Mouse (Mus musculus) myocyte (in vitro differentiated cells): ENCODE data around the gene Slc4a10. TPM values are rescaled to one million over a fixed set of nuclear protein-coding genes. Genes with fewer than 3 reads are reported as not detected.

Source experiments
- H3K27me3 ChIP-seq: one replicate; pipeline ENCODE4 v1.6.1; 2011; ENCODE audit not compliant: control insufficient read depth, insufficient read depth, insufficient read length
- H3K36me3 ChIP-seq: one replicate; pipeline ENCODE4 v1.6.1; 2011; ENCODE audit not compliant: control insufficient read depth, insufficient read depth
- H3K4me2 ChIP-seq: one replicate; pipeline ENCODE4 v1.6.1; 2011; ENCODE audit warnings: low read depth, control low read depth
- H3K4me3 ChIP-seq: one replicate; pipeline ENCODE4 v1.5.1; 2011; ENCODE audit warnings: mild to moderate bottlenecking, control low read depth, moderate library complexity
- H3K79me2 ChIP-seq: one replicate; pipeline ENCODE4 v1.6.1; 2011; ENCODE audit not compliant: control insufficient read depth, insufficient read depth
- H3ac ChIP-seq: one replicate; pipeline ENCODE4 v1.6.1; 2011; ENCODE audit not compliant: control insufficient read depth, insufficient read length
- CEBPB ChIP-seq: IDR thresholded peaks from 2 replicates; pipeline ENCODE4 v1.6.1; 2011; ENCODE audit warnings: mild to moderate bottlenecking, moderate library complexity; ENCODE audit not compliant: poor library complexity, insufficient read depth, severe bottlenecking
- E2F4 ChIP-seq: IDR thresholded peaks from one replicate; pipeline ENCODE4 v1.6.1; 2011; ENCODE audit warnings: mild to moderate bottlenecking, control low read depth, moderate library complexity; ENCODE audit not compliant: insufficient read depth
- MAX ChIP-seq: IDR thresholded peaks from one replicate; pipeline ENCODE4 v1.6.1; 2011; ENCODE audit warnings: low read depth, mild to moderate bottlenecking, control low read depth
- MYOD1 ChIP-seq, 3 experiments: IDR thresholded peaks; one replicate each; pipeline ENCODE4 v1.6.1; 2011; ENCODE audit warnings: control low read depth in 2 of 3, low read depth in 2 of 3, mild to moderate bottlenecking in 2 of 3, moderate library complexity in 1 of 3; ENCODE audit not compliant: insufficient read length in 2 of 3, control insufficient read depth in 1 of 3
- MYOG ChIP-seq, 3 experiments: IDR thresholded peaks; one replicate each; pipeline ENCODE4 v1.6.1; 2011; ENCODE audit warnings: control low read depth in 2 of 3, low read depth in 2 of 3, mild to moderate bottlenecking in 2 of 3; ENCODE audit not compliant: insufficient read length in 2 of 3, control insufficient read depth in 1 of 3, insufficient read depth in 1 of 3
- POLR2A ChIP-seq: IDR thresholded peaks from one replicate; pipeline ENCODE4 v1.6.1; 2011; ENCODE audit warnings: low read depth, mild to moderate bottlenecking, control low read depth, moderate library complexity; ENCODE audit not compliant: insufficient read length
- POLR2AphosphoS2 ChIP-seq: IDR thresholded peaks from one replicate; pipeline ENCODE4 v1.6.1; 2011; ENCODE audit warnings: low read depth, control low read depth; ENCODE audit not compliant: insufficient read length
- REST ChIP-seq: IDR thresholded peaks from one replicate; pipeline ENCODE4 v1.6.1; 2011; ENCODE audit warnings: mild to moderate bottlenecking, control low read depth, moderate library complexity; ENCODE audit not compliant: insufficient read depth, insufficient read length
- SRF ChIP-seq: IDR thresholded peaks from one replicate; pipeline ENCODE4 v1.6.1; 2011; ENCODE audit warnings: low read depth; ENCODE audit not compliant: control insufficient read depth, insufficient read length
- TCF12 ChIP-seq: IDR thresholded peaks from one replicate; pipeline ENCODE4 v1.6.1; 2011; ENCODE audit warnings: mild to moderate bottlenecking, control low read depth; ENCODE audit not compliant: poor library complexity, insufficient read depth, severe bottlenecking
- TCF3 ChIP-seq: IDR thresholded peaks from one replicate; pipeline ENCODE4 v1.6.1; 2011; ENCODE audit warnings: low read depth, control low read depth; ENCODE audit not compliant: insufficient read length
- USF1 ChIP-seq: IDR thresholded peaks from one replicate; pipeline ENCODE4 v1.6.1; 2011; ENCODE audit warnings: low read depth, mild to moderate bottlenecking, control low read depth, moderate library complexity
- polyA plus RNA-seq: library from polyadenylated mRNA; unstranded; fragments of >200 nt; fragmentation: generic; extraction: Trizol; gene quantifications from one replicate; pipeline ENCODE4 v1.2.1, GENCODE M21; 2012; ENCODE audit warnings: missing spikeins

The Slc4a10 gene
- polyA plus RNA-seq, 1 experiment: not detected

DNA sequence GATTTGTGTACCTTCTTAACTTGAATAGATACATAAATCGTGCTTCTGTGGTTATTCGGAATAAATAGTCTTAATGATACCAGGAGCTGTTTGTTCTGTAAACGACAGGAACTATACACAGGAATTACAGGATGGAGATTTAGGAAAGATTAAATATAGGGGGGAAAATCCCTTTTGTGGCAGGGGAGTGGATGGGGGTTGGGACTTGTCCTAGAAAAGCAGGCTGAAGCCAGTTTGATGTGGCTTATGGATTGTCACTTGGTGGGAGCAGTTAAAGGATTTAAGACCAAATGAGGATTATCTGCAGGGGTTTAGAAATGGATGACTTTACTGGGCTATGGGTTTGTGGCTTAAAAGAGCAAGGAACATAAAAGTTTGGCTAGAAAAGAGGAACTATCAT, 1.9 kb downstream of the Slc4a10 start:
- H3K36me3 ChIP-seq: no peaks in the 10 kb centered on the region
- TF ChIP-seq SRF: no peak
- TF ChIP-seq TCF12: no peak
- TF ChIP-seq MYOD1 (IDR thresholded peaks at IDR 0.05; ENCODE audit: control insufficient read depth in 1 of 3, insufficient read length in 2 of 3, low read depth in 2 of 3): no peak
- TF ChIP-seq REST: no peak
- no peak for TF ChIP-seq CEBPB
- no peak for TF ChIP-seq MAX
- no peak overlapping the region for H3ac ChIP-seq
- no peaks in the 10 kb centered on the region for H3K27me3 ChIP-seq
- no peak overlapping the region for H3K4me3 ChIP-seq
- H3K4me2 ChIP-seq: no peak overlapping the region
- H3K79me2 ChIP-seq: no peaks in the 10 kb centered on the region

DNA sequence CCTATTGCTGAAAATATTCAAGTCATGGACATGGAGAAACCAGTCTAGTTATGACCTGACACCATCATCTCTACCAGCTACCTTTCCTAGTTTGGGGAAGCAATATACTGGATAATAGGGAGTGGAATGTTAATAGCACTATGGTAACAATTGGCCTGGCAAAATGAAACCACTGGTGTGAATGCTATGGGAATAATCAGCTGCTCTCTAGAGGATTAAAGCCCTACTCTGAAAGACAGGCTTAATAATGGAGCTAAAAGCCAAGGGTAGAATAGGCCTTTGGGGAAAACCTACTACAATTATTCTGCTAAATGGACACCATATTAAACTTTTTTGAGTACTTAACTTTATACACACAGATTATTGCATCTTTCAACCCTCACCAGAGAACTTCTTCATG, 30.2 kb downstream of the Slc4a10 start:
- H3K36me3 ChIP-seq: no peaks in the 10 kb centered on the region
- no peak for TF ChIP-seq POLR2A
- no peak for TF ChIP-seq MYOD1 (IDR thresholded peaks at IDR 0.05; ENCODE audit: control insufficient read depth in 1 of 3, insufficient read length in 2 of 3, low read depth in 2 of 3)
- TF ChIP-seq CEBPB: no peak
- no peak for TF ChIP-seq USF1
- TF ChIP-seq E2F4: no peak
- TF ChIP-seq POLR2AphosphoS2: no peak
- no peak for TF ChIP-seq MYOG (IDR thresholded peaks at IDR 0.05; ENCODE audit: control insufficient read depth in 1 of 3, insufficient read depth in 1 of 3, insufficient read length in 2 of 3, low read depth in 2 of 3)
- TF ChIP-seq MAX: no peak
- no peak for TF ChIP-seq TCF12
- TF ChIP-seq TCF3: no peak
- no peak for TF ChIP-seq SRF
- no peak for TF ChIP-seq REST

GRCm38 (mm10) chr2:62087566-62087965, 41.3 kb downstream of the Slc4a10 start:
- no peaks in the 10 kb centered on the region for H3K27me3 ChIP-seq
- TF ChIP-seq POLR2A: no peak
- TF ChIP-seq POLR2AphosphoS2: no peak
- TF ChIP-seq MAX: no peak
- no peak for TF ChIP-seq REST
- no peak for TF ChIP-seq E2F4
- TF ChIP-seq MYOD1 (IDR thresholded peaks at IDR 0.05; ENCODE audit: control insufficient read depth in 1 of 3, insufficient read length in 2 of 3, low read depth in 2 of 3): no peak
- TF ChIP-seq TCF3: no peak
- TF ChIP-seq USF1: no peak
- no peak for TF ChIP-seq CEBPB
- no peak for TF ChIP-seq TCF12
- H3K79me2 ChIP-seq: no peaks in the 10 kb centered on the region
- H3ac ChIP-seq: no peak overlapping the region
- no peaks in the 10 kb centered on the region for H3K36me3 ChIP-seq
- no peak overlapping the region for H3K4me2 ChIP-seq
- no peak overlapping the region for H3K4me3 ChIP-seq

More for the DNA sequence above, 30.2 kb downstream of the Slc4a10 start:
- H3K4me3 ChIP-seq: no peak overlapping the region
- H3ac ChIP-seq: no peak overlapping the region
- no peaks in the 10 kb centered on the region for H3K27me3 ChIP-seq
- H3K79me2 ChIP-seq: no peaks in the 10 kb centered on the region
- no peak overlapping the region for H3K4me2 ChIP-seq

GRCm38 (mm10) chr2:62088715-62089114, 42.5 kb downstream of the Slc4a10 start:
- Histone ChIP-seq H3K27me3 (no peaks in the 10 kb centered on the region), H3K4me2 (no peak overlapping the region), H3K4me3 (no peak overlapping the region), H3K36me3 (no peaks in the 10 kb centered on the region), H3K79me2 (no peaks in the 10 kb centered on the region), H3ac (no peak overlapping the region)
- TF ChIP-seq CEBPB (no peak), TCF3 (no peak), E2F4 (no peak), USF1 (no peak), TCF12 (no peak), MAX (no peak), MYOD1 (IDR thresholded peaks at IDR 0.05; ENCODE audit: control insufficient read depth in 1 of 3, insufficient read length in 2 of 3, low read depth in 2 of 3) (no peak), REST (no peak), MYOG (IDR thresholded peaks at IDR 0.05; ENCODE audit: control insufficient read depth in 1 of 3, insufficient read depth in 1 of 3, insufficient read length in 2 of 3, low read depth in 2 of 3) (no peak), POLR2AphosphoS2 (no peak), SRF (no peak), POLR2A (no peak)

DNA sequence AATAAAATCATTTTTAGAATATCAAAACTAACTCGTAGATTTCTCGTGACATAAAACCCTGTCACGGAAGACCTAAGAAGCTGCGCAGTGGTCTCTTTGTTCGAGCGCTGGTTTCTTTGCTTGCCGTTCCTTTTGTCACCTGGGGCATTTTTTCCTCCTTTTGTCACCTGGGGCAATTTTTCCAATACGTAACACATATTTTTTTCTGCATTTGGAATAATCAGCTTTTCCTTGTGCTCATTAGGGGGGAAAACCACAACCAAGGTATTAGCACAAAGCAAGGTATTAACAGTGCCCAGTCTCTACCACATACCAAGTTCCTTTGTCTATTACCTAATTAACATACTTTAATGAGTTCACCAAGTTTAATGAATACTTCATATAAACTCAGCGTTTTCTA, 42.9 kb downstream of the Slc4a10 start:
- TF ChIP-seq TCF3: no peak
- no peak for TF ChIP-seq SRF
- TF ChIP-seq REST: no peak
- no peak for TF ChIP-seq E2F4
- H3K4me3 ChIP-seq: no peak overlapping the region
- no peak overlapping the region for H3ac ChIP-seq
- H3K79me2 ChIP-seq: no peaks in the 10 kb centered on the region
- no peaks in the 10 kb centered on the region for H3K36me3 ChIP-seq
- no peak overlapping the region for H3K4me2 ChIP-seq
- no peaks in the 10 kb centered on the region for H3K27me3 ChIP-seq
